Mouse (Mus musculus): Measurements from ENCODE around the gene Cntn1.
A peak's percentile ranks its signal among the peaks of the same experiment; 100 is the strongest.
"Not testable (repeated sequence)": the region's sequence is repeated elsewhere in the genome, so short reads cannot be mapped to it uniquely, and the experiment has no call there.

The Cntn1 gene

GRCm38 (mm10) chr15:92271801-92272365 is 220.9 kb downstream of the Cntn1 start:
- DNase-seq = peak; percentile 12

GRCm38 (mm10) chr15:92276826-92277225 is 225.9 kb downstream of the Cntn1 start:
- peak; percentile 26 for DNase-seq

GRCm38 (mm10) chr15:92277984-92278383 is 227.0 kb downstream of the Cntn1 start:
- DNase-seq = no peak

- no peak for DNase-seq
Measured at GRCm38 (mm10) chr15:92280966-92281365, 230.0 kb downstream of the Cntn1 start.

- DNase-seq = no peak
Measured at GRCm38 (mm10) chr15:92287616-92288015, 236.7 kb downstream of the Cntn1 start.

GRCm38 (mm10) chr15:92296479-92296878 is 245.5 kb downstream of the Cntn1 start:
- no peak for DNase-seq

GRCm38 (mm10) chr15:92302796-92303195 is 251.8 kb downstream of the Cntn1 start:
- DNase-seq = no peak

- no peak for DNase-seq
Measured at GRCm38 (mm10) chr15:92304221-92304620, 253.3 kb downstream of the Cntn1 start.

GRCm38 (mm10) chr15:92321959-92322358 is 271.0 kb downstream of the Cntn1 start:
- no peak for DNase-seq

GRCm38 (mm10) chr15:92327111-92327510 is 276.1 kb downstream of the Cntn1 start:
- no peak for DNase-seq

GRCm38 (mm10) chr15:92340253-92340652 is 289.3 kb downstream of the Cntn1 start:
- no peak for DNase-seq

- no peak for DNase-seq
Measured at GRCm38 (mm10) chr15:92341424-92341823, 290.5 kb downstream of the Cntn1 start.

- no peak for DNase-seq
Measured at GRCm38 (mm10) chr15:92344136-92344869, 293.3 kb downstream of the Cntn1 start.

- no peak for DNase-seq
Measured at GRCm38 (mm10) chr15:92347426-92347825, 296.5 kb downstream of the Cntn1 start.

GRCm38 (mm10) chr15:92347902-92348301 is 296.9 kb downstream of the Cntn1 start:
- DNase-seq = peak; percentile 22

- DNase-seq = not testable (repeated sequence)
Measured at GRCm38 (mm10) chr15:92348453-92348852, 297.5 kb downstream of the Cntn1 start.

- peak; percentile 22 for DNase-seq
Measured at GRCm38 (mm10) chr15:92364153-92364552, 313.2 kb downstream of the Cntn1 start.

- no peak for DNase-seq
Measured at GRCm38 (mm10) chr15:92364592-92364991, 313.6 kb downstream of the Cntn1 start.
